ENCODE assay signal across 8 mouse cellular contexts in the genomic region with DNA sequence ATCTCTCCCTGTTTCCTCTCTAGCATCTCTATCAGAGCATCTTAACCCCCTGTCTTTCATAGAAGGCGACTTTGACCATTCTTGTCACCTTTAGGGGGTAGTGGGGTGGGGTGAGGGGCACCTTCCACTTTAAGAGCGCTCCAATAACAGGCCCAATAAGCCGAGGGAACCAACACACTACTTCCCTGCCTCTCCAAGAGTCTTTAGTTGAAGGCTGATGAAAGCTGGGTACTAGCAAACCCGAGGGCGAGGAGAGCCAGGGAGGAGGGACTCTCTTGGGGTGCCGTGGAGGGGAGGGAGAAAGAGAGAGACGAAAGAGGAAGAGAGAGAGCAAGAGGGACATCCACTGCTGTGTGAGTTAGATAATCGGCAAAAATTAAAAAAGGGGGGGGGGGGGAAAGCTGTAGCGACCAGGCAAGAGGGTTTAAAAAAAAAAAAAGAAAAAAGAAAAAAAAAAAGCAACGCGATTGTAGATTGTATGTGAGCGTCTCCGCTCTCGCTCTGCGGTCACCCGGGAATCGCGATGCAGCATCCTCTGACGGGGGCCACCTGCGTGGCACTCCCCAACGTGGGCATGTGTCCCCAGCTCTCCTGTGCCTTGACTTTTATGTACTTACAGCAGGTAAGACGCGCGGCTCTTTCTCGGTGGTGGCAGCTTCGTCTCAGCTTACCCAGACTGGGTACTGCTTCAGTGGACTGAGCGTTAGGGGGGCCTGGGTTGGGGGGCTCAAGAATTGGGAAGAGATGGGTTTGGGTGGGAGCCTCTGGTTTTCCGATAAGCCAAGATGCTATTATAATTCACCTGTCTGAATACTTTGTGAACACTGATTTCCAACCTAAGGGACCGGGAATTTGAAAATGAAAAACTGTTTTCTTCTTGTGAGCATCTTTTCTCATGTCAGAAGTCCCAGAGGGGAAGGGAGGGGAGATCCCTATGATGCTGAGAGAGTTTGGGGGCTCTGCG.
DNase-seq lines count a peak whose midpoint lies in the region; ATAC-seq lines count a peak whose summit lies in the region.

No protein-coding gene starts in this region.

- no peak for ATAC-seq in cerebellum, adult (ENCODE audit: insufficient number of reproducible peaks, low FRiP score, low TSS enrichment)
- no peak for ATAC-seq in intestine, embryonic 16.5 days
- ATAC-seq in stomach, embryonic 14.5 days (ENCODE audit: insufficient number of reproducible peaks, insufficient read depth, low FRiP score, low read depth) = no peak

- no peak overlapping the region for H3K27ac ChIP-seq in intestine, embryonic 16.5 days (ENCODE audit: low read length)
- H3K27ac ChIP-seq in stomach, embryonic 14.5 days (ENCODE audit: low read length) = no peak overlapping the region

- no peaks in the 10 kb centered on the region for H3K4me1 ChIP-seq in intestine, embryonic 16.5 days (ENCODE audit: control insufficient read depth, insufficient read depth, low read length)
- no peaks in the 10 kb centered on the region for H3K4me1 ChIP-seq in stomach, embryonic 14.5 days (ENCODE audit: control insufficient read depth, insufficient read depth, low read length)

- peaks cover 24% of the 10 kb centered on the region for H3K27me3 ChIP-seq in intestine, embryonic 16.5 days (replicated peaks; ENCODE audit: control insufficient read depth, insufficient read depth, low read length)
- H3K27me3 ChIP-seq in stomach, embryonic 14.5 days (ENCODE audit: control insufficient read depth, insufficient read depth, low read length) = peaks cover 18% of the 10 kb centered on the region; the same call in 1 of the 2 replicates

- peak; percentile 52 to 58 for DNase-seq in cerebellum, postnatal 14 days
- DNase-seq in right cerebral cortex, adult 2 months (ENCODE audit: low spot score in 2 of 2) = peak; percentile 48 to 57
- no peak for DNase-seq in right cerebral cortex, postnatal 14 days
- no peak for DNase-seq in adrenal gland, postnatal 36 days
- DNase-seq in natural killer cell, adult 2 months (ENCODE audit: low spot score in 2 of 2) = no peak

- no peaks in the 10 kb centered on the region for H3K9me3 ChIP-seq in intestine, embryonic 16.5 days (ENCODE audit: control insufficient read depth, low read length)
- H3K9me3 ChIP-seq in stomach, embryonic 14.5 days (ENCODE audit: control insufficient read depth, low read depth, low read length) = no peaks in the 10 kb centered on the region

- no peak overlapping the region for H3K9ac ChIP-seq in intestine, embryonic 16.5 days (ENCODE audit: low read depth, low read length)
- no peak overlapping the region for H3K9ac ChIP-seq in stomach, embryonic 14.5 days (replicated peaks; ENCODE audit: low read depth, low read length)

- H3K4me2 ChIP-seq in intestine, embryonic 16.5 days (ENCODE audit: low read depth, low read length) = peak overlapping the region; percentile 44
- H3K4me2 ChIP-seq in stomach, embryonic 14.5 days (replicated peaks; ENCODE audit: low read depth, low read length) = peak overlapping the region; percentile 29

- H3K36me3 ChIP-seq in intestine, embryonic 16.5 days (ENCODE audit: control insufficient read depth, insufficient read depth, low read length) = no peaks in the 10 kb centered on the region
- H3K36me3 ChIP-seq in stomach, embryonic 14.5 days (ENCODE audit: control insufficient read depth, insufficient read depth, low read length) = no peaks in the 10 kb centered on the region

- 2% methylated on average over 29 of the region's 30 CpGs for WGBS in intestine, embryonic 16.5 days
- WGBS in stomach, embryonic 14.5 days = 2% methylated on average over 29 of the region's 30 CpGs

- no peak overlapping the region; the same call in 1 of the 2 replicates for H3K4me3 ChIP-seq in intestine, embryonic 16.5 days (ENCODE audit: low read length)
- H3K4me3 ChIP-seq in stomach, embryonic 14.5 days (ENCODE audit: low read depth, low read length) = peak overlapping the region; percentile 10; the same call in 1 of the 2 replicates

Comparison
In these comparisons a context has a peak if more than half of its experiments do, and no peak if none do; other contexts are left out.
1. DNase-seq: peak in cerebellum, postnatal 14 days (2 of 2) and right cerebral cortex, adult 2 months (2 of 2); none in right cerebral cortex, postnatal 14 days (single experiment), adrenal gland, postnatal 36 days (0 of 2) and natural killer cell, adult 2 months (0 of 2).